Mouse (Mus musculus): Measurements from ENCODE around the gene Necab2. TPM values are rescaled to one million over a fixed set of nuclear protein-coding genes. Genes with fewer than 3 reads are reported as not detected.

Gene Necab2
- polyA plus RNA-seq, 1 experiment from 2014 or later: 9.2 TPM

DNA sequence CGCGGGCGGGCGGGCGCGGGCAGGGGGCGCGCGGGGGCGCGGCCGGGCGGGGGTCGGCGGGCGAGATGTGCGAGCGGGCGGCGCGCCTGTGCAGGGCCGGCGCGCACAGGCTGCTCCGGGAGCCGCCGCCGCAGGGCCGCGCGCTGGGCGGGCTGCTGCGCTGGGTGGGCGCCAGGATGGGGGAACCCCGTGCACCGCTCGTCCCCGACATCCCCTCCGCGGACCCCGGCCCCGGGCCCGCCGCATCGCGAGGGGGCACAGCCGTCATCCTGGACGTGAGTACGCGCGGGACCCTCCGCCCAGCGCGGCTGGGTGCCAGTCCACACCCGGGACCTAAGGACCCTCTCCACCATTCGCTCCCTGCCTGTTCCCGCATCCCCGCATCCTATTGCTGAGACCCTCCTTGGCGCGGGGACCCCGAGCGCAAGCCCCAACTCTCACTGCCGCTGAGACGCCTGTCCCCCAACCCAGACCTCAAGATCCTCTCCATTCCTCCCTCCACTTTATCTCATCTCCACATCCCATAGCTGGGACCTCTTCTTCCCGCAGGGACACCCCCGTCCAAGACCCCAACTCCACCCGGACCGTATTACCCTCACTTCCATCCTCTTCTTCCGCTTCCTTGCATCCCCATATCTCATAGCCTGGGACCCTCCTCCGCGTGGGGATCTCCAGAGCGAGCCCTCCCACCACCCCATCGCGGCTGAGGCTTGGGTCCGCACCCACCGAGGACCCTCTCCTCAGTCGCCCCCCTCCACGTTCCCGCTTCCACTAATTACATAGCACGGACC lies 666 bp downstream of the Necab2 start:
- Histone ChIP-seq H3K4me1 (ENCODE audit: control insufficient read depth, insufficient read depth, low read length) (no peaks in the 10 kb centered on the region; the same call in 1 of the 2 replicates), H3K9ac (replicated peaks; ENCODE audit: low read length) (peak overlapping the region; percentile 80), H3K27me3 (ENCODE audit: control insufficient read depth, insufficient read depth, low read length) (peaks cover 17% of the 10 kb centered on the region), H3K36me3 (replicated peaks; ENCODE audit: control insufficient read depth, insufficient read depth, low read depth, low read length) (no peaks in the 10 kb centered on the region), H3K27ac (replicated peaks; ENCODE audit: low read depth, low read length) (no peak overlapping the region), H3K4me3 (ENCODE audit: low read depth, low read length) (peak overlapping the region; percentile 74), H3K4me2 (ENCODE audit: low read depth, low read length) (peak overlapping the region; percentile 91), H3K9me3 (replicated peaks; ENCODE audit: control insufficient read depth, low read length) (no peaks in the 10 kb centered on the region)
- peak; percentile 14; the same call in 1 of the 2 replicates for ATAC-seq (replicated peaks; ENCODE audit: insufficient number of reproducible peaks, low FRiP score, low TSS enrichment, low read depth)
- peak; percentile 53 for DNase-seq (ENCODE audit: low spot score)
- WGBS: under 1% methylated on average over 66 of the region's 80 CpGs

DNA sequence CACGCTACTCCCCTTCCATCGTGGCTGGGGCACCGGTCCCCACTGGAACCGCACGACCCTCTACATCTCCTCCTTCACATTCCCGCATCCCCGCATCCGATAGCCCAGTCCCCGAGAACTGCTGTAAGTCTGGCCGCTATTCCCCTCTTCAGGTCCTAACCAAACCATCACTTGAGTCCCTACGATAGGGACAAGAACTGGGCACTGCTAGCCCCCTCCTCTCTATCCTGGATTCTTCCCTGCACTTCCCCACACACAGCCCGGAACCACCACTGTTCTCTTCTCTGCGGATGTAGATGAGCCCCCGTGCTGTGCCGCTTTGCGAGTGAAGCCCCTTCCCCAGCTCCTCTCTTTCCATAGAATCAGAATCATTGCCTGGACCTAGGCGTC lies 1.3 kb downstream of the Necab2 start:
- peaks cover 17% of the 10 kb centered on the region for H3K27me3 ChIP-seq (ENCODE audit: control insufficient read depth, insufficient read depth, low read length)

GRCm38 (mm10) chr8:119449627-119450026 lies 3.1 kb downstream of the Necab2 start:
- no peak overlapping the region for H3K27ac ChIP-seq (replicated peaks; ENCODE audit: low read depth, low read length)
- ATAC-seq (replicated peaks; ENCODE audit: insufficient number of reproducible peaks, low FRiP score, low TSS enrichment, low read depth): no peak
- DNase-seq (ENCODE audit: low spot score): no peak
- H3K9me3 ChIP-seq (replicated peaks; ENCODE audit: control insufficient read depth, low read length): no peaks in the 10 kb centered on the region
- peaks cover 17% of the 10 kb centered on the region for H3K27me3 ChIP-seq (ENCODE audit: control insufficient read depth, insufficient read depth, low read length)
- 77% methylated on average over 12 of the region's 12 CpGs for WGBS
- H3K4me1 ChIP-seq (ENCODE audit: control insufficient read depth, insufficient read depth, low read length): no peaks in the 10 kb centered on the region; the same call in 1 of the 2 replicates
- no peaks in the 10 kb centered on the region for H3K36me3 ChIP-seq (replicated peaks; ENCODE audit: control insufficient read depth, insufficient read depth, low read depth, low read length)
- H3K9ac ChIP-seq (replicated peaks; ENCODE audit: low read length): no peak overlapping the region
- H3K4me3 ChIP-seq (ENCODE audit: low read depth, low read length): no peak overlapping the region
- no peak overlapping the region for H3K4me2 ChIP-seq (ENCODE audit: low read depth, low read length)

More for the DNA sequence above, 1.3 kb downstream of the Necab2 start:
- Histone ChIP-seq H3K36me3 (replicated peaks; ENCODE audit: control insufficient read depth, insufficient read depth, low read depth, low read length) (no peaks in the 10 kb centered on the region), H3K4me3 (ENCODE audit: low read depth, low read length) (peak overlapping the region; percentile 74), H3K9ac (replicated peaks; ENCODE audit: low read length) (peak overlapping the region; percentile 80), H3K4me1 (ENCODE audit: control insufficient read depth, insufficient read depth, low read length) (no peaks in the 10 kb centered on the region; the same call in 1 of the 2 replicates), H3K9me3 (replicated peaks; ENCODE audit: control insufficient read depth, low read length) (no peaks in the 10 kb centered on the region), H3K27ac (replicated peaks; ENCODE audit: low read depth, low read length) (no peak overlapping the region), H3K4me2 (ENCODE audit: low read depth, low read length) (peak overlapping the region; percentile 91)
- no peak for DNase-seq (ENCODE audit: low spot score)
- 3% methylated on average over 17 of the region's 17 CpGs for WGBS
- no peak for ATAC-seq (replicated peaks; ENCODE audit: insufficient number of reproducible peaks, low FRiP score, low TSS enrichment, low read depth)

- H3K4me1 ChIP-seq (ENCODE audit: control insufficient read depth, insufficient read depth, low read length): no peaks in the 10 kb centered on the region; the same call in 1 of the 2 replicates
- DNase-seq (ENCODE audit: low spot score): no peak
- no peaks in the 10 kb centered on the region for H3K36me3 ChIP-seq (replicated peaks; ENCODE audit: control insufficient read depth, insufficient read depth, low read depth, low read length)
- no peak overlapping the region for H3K4me2 ChIP-seq (ENCODE audit: low read depth, low read length)
- no peaks in the 10 kb centered on the region for H3K9me3 ChIP-seq (replicated peaks; ENCODE audit: control insufficient read depth, low read length)
- peaks cover 17% of the 10 kb centered on the region for H3K27me3 ChIP-seq (ENCODE audit: control insufficient read depth, insufficient read depth, low read length)
- no peak overlapping the region for H3K27ac ChIP-seq (replicated peaks; ENCODE audit: low read depth, low read length)
- 95% methylated on average over 4 of the region's 4 CpGs for WGBS
- ATAC-seq (replicated peaks; ENCODE audit: insufficient number of reproducible peaks, low FRiP score, low TSS enrichment, low read depth): no peak
- no peak overlapping the region for H3K4me3 ChIP-seq (ENCODE audit: low read depth, low read length)
- no peak overlapping the region for H3K9ac ChIP-seq (replicated peaks; ENCODE audit: low read length)
Observed at GRCm38 (mm10) chr8:119451131-119451530, 4.6 kb downstream of the Necab2 start.

- 88% methylated on average over 5 of the region's 5 CpGs for WGBS
- H3K4me2 ChIP-seq (ENCODE audit: low read depth, low read length): no peak overlapping the region
- no peak overlapping the region for H3K4me3 ChIP-seq (ENCODE audit: low read depth, low read length)
- DNase-seq (ENCODE audit: low spot score) (no peak), ATAC-seq (replicated peaks; ENCODE audit: insufficient number of reproducible peaks, low FRiP score, low TSS enrichment, low read depth) (no peak)
- H3K27ac ChIP-seq (replicated peaks; ENCODE audit: low read depth, low read length): no peak overlapping the region
- H3K9ac ChIP-seq (replicated peaks; ENCODE audit: low read length): no peak overlapping the region
- H3K36me3 ChIP-seq (replicated peaks; ENCODE audit: control insufficient read depth, insufficient read depth, low read depth, low read length): no peaks in the 10 kb centered on the region
- H3K9me3 ChIP-seq (replicated peaks; ENCODE audit: control insufficient read depth, low read length): no peaks in the 10 kb centered on the region
- H3K27me3 ChIP-seq (ENCODE audit: control insufficient read depth, insufficient read depth, low read length): peaks cover 10% of the 10 kb centered on the region
- no peaks in the 10 kb centered on the region for H3K4me1 ChIP-seq (ENCODE audit: control insufficient read depth, insufficient read depth, low read length)
Observed at GRCm38 (mm10) chr8:119452919-119453318, 6.4 kb downstream of the Necab2 start.

- Histone ChIP-seq H3K9me3 (replicated peaks; ENCODE audit: control insufficient read depth, low read length) (no peaks in the 10 kb centered on the region), H3K36me3 (replicated peaks; ENCODE audit: control insufficient read depth, insufficient read depth, low read depth, low read length) (no peaks in the 10 kb centered on the region), H3K9ac (replicated peaks; ENCODE audit: low read length) (no peak overlapping the region), H3K27me3 (ENCODE audit: control insufficient read depth, insufficient read depth, low read length) (no peaks in the 10 kb centered on the region), H3K4me3 (ENCODE audit: low read depth, low read length) (no peak overlapping the region), H3K4me2 (ENCODE audit: low read depth, low read length) (no peak overlapping the region), H3K4me1 (ENCODE audit: control insufficient read depth, insufficient read depth, low read length) (no peaks in the 10 kb centered on the region), H3K27ac (replicated peaks; ENCODE audit: low read depth, low read length) (no peak overlapping the region)
- DNase-seq (ENCODE audit: low spot score) (no peak), ATAC-seq (replicated peaks; ENCODE audit: insufficient number of reproducible peaks, low FRiP score, low TSS enrichment, low read depth) (no peak)
- 88% methylated on average over 5 of the region's 5 CpGs for WGBS
Observed at GRCm38 (mm10) chr8:119456045-119456444, 9.5 kb downstream of the Necab2 start.

DNA sequence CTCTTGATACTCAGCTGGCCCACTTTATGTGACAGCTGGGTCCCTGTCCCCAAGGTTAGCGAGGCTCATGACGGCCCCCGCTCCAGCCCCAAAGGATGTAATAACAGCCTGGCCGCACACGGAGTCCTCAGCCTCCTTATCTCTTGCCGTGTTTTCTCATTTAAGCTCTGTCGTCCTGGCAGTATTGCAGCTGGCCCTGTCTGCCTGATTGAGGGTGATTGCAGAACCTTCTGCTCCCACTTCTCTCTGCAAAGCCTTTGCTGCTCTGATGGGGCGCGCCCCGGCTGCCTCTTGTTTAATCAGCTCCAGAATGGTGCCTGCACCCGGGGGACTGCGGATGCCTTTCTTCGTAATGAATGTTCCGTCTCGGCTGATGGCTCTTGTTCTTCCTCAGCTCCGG lies 13.2 kb downstream of the Necab2 start:
- no peaks in the 10 kb centered on the region; the same call in 1 of the 2 replicates for H3K27me3 ChIP-seq (ENCODE audit: control insufficient read depth, insufficient read depth, low read length)
- no peak overlapping the region for H3K27ac ChIP-seq (replicated peaks; ENCODE audit: low read depth, low read length)
- no peak overlapping the region for H3K4me2 ChIP-seq (ENCODE audit: low read depth, low read length)
- DNase-seq (ENCODE audit: low spot score): no peak
- H3K36me3 ChIP-seq (replicated peaks; ENCODE audit: control insufficient read depth, insufficient read depth, low read depth, low read length): no peaks in the 10 kb centered on the region
- no peaks in the 10 kb centered on the region for H3K9me3 ChIP-seq (replicated peaks; ENCODE audit: control insufficient read depth, low read length)
- H3K4me3 ChIP-seq (ENCODE audit: low read depth, low read length): no peak overlapping the region
- 62% methylated on average over 16 of the region's 16 CpGs for WGBS
- no peak for ATAC-seq (replicated peaks; ENCODE audit: insufficient number of reproducible peaks, low FRiP score, low TSS enrichment, low read depth)
- H3K9ac ChIP-seq (replicated peaks; ENCODE audit: low read length): no peak overlapping the region
- no peaks in the 10 kb centered on the region for H3K4me1 ChIP-seq (ENCODE audit: control insufficient read depth, insufficient read depth, low read length)

DNA sequence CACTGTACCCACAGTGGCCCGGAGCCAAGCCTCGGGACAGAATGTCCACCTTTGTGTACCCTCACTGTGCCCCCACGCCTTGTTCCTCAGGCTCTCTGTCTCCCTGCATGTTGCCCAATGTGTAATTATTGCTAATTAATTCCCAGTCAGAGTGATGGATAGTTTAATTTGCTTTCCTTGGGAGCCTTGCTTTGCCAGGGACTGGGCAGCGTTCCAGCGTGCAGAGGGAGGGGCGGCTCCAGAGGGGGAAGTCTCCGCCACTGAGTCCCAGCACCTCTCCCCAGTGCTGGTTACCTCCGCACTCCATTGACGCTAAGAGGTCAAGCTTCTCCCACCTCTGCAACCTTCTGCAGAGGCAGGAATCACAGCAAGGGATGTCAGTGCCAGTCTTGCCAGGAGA lies 14.8 kb downstream of the Necab2 start:
- WGBS: 83% methylated on average over 9 of the region's 9 CpGs

More for the DNA sequence above, 14.8 kb downstream of the Necab2 start:
- H3K27ac ChIP-seq (replicated peaks; ENCODE audit: low read depth, low read length): no peak overlapping the region
- H3K4me1 ChIP-seq (ENCODE audit: control insufficient read depth, insufficient read depth, low read length): peaks cover 3% of the 10 kb centered on the region
- no peaks in the 10 kb centered on the region for H3K9me3 ChIP-seq (replicated peaks; ENCODE audit: control insufficient read depth, low read length)
- no peaks in the 10 kb centered on the region for H3K36me3 ChIP-seq (replicated peaks; ENCODE audit: control insufficient read depth, insufficient read depth, low read depth, low read length)
- no peak overlapping the region for H3K9ac ChIP-seq (replicated peaks; ENCODE audit: low read length)
- no peak overlapping the region for H3K4me3 ChIP-seq (ENCODE audit: low read depth, low read length)
- ATAC-seq (replicated peaks; ENCODE audit: insufficient number of reproducible peaks, low FRiP score, low TSS enrichment, low read depth): no peak
- DNase-seq (ENCODE audit: low spot score): no peak
- H3K27me3 ChIP-seq (ENCODE audit: control insufficient read depth, insufficient read depth, low read length): peaks cover 5% of the 10 kb centered on the region; the same call in 1 of the 2 replicates
- no peak overlapping the region for H3K4me2 ChIP-seq (ENCODE audit: low read depth, low read length)
